Mouse (Mus musculus) intestine, postnatal 0 days (tissue): ENCODE data around the gene Rgma. TPM values are rescaled to one million over a fixed set of nuclear protein-coding genes. Genes with fewer than 3 reads are reported as not detected.

Experiments used
- ATAC-seq: fragments of 200-750 bp; cut with Nextera tagmentation; 2 replicates; pipeline ENCODE4 v1.8.0; 2017; ENCODE audit warnings: mild to moderate bottlenecking, moderate TSS enrichment, moderate library complexity
- H3K27ac ChIP-seq: fragments of 300-500 bp; sonication (generic); 2 replicates; pipeline ENCODE4 v1.5.1; 2014; ENCODE audit warnings: mild to moderate bottlenecking, low read depth, low read length, moderate library complexity
- H3K27me3 ChIP-seq: fragments of 300-500 bp; sonication (generic); replicated peaks from 2 replicates; pipeline ENCODE4 v1.6.1; 2014; ENCODE audit warnings: low read length, mixed read lengths; ENCODE audit not compliant: control insufficient read depth, insufficient read depth
- H3K36me3 ChIP-seq: fragments of 300-500 bp; sonication (generic); 2 replicates; pipeline ENCODE4 v1.6.1; 2014; ENCODE audit warnings: mild to moderate bottlenecking, moderate library complexity; ENCODE audit not compliant: control insufficient read depth, insufficient read depth
- H3K4me1 ChIP-seq: fragments of 300-500 bp; sonication (generic); replicated peaks from 2 replicates; pipeline ENCODE4 v1.6.1; 2014; ENCODE audit warnings: antibody characterized with exemption, low read length, mixed read lengths; ENCODE audit not compliant: control insufficient read depth, insufficient read depth
- H3K4me2 ChIP-seq: fragments of 300-500 bp; sonication (generic); replicated peaks from 2 replicates; pipeline ENCODE4 v1.6.1; 2014; ENCODE audit warnings: low read depth, mild to moderate bottlenecking, moderate library complexity
- H3K4me3 ChIP-seq: fragments of 300-500 bp; sonication (generic); 2 replicates; pipeline ENCODE4 v1.5.1; 2014; ENCODE audit warnings: low read depth, low read length
- H3K9ac ChIP-seq: fragments of 300-500 bp; sonication (generic); 2 replicates; pipeline ENCODE4 v1.6.1; 2014; ENCODE audit warnings: mild to moderate bottlenecking, low read depth, low read length
- H3K9me3 ChIP-seq: fragments of 300-500 bp; sonication (generic); 2 replicates; pipeline ENCODE4 v1.6.1; 2016; ENCODE audit warnings: mixed run types; ENCODE audit not compliant: control insufficient read depth
- CTCF ChIP-seq: sonication (generic); IDR thresholded peaks from 2 replicates; pipeline ENCODE4 v1.5.1; 2016; ENCODE audit warnings: low read depth, mild to moderate bottlenecking, control low read depth, antibody characterized with exemption, moderate library complexity
- WGBS: fragments of 180-500 bp; shearing (Covaris S2); extraction: QIAGEN DNeasy Blood & Tissue Kit; methylation state at CpG from one replicate; pipeline ENCODE4 v1.1.7; 2014; 5-methylcytosine and 5-hydroxymethylcytosine counted together
- polyA plus RNA-seq: library from polyadenylated mRNA; unstranded; fragments of >200 nt; fragmentation: Nextera tagmentation; extraction: Ambion mirVana; gene quantifications from 2 replicates; pipeline ENCODE4 v1.2.1, GENCODE M21; 2015

Gene Rgma
- polyA plus RNA-seq, 1 experiment from 2014 or later, result 4.9 TPM

DNA sequence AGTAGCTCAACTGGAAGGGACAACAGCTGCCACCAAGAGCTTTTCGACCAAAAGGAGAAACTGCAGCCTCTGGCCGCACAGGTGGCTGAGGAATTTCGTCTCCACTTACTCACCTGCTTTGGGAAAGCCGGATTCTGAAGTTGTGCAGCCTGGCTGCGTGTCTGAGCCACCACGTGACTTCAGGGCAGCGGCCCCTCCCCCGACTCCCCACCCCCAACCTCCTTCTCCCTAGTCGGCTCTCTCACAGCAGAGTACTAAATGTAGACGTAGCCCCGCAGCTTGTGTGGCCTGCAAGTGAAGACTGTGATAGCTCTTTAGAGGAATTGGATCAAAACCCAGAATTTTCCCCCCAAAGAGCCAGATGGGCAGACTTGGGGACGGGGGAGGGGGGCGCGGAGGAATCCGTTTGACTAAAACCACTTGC lies 14.6 kb downstream of the Rgma start:
- Histone ChIP-seq H3K4me1 (no peaks in the 10 kb centered on the region), H3K9ac (no peak overlapping the region), H3K9me3 (no peaks in the 10 kb centered on the region), H3K27ac (no peak overlapping the region), H3K27me3 (peaks cover 23% of the 10 kb centered on the region), H3K4me2 (peak overlapping the region; percentile 75), H3K36me3 (no peaks in the 10 kb centered on the region), H3K4me3 (no peak overlapping the region)
- no peak for TF ChIP-seq CTCF
- 7% methylated on average over 15 of the region's 15 CpGs for WGBS
- ATAC-seq, result no peak

DNA sequence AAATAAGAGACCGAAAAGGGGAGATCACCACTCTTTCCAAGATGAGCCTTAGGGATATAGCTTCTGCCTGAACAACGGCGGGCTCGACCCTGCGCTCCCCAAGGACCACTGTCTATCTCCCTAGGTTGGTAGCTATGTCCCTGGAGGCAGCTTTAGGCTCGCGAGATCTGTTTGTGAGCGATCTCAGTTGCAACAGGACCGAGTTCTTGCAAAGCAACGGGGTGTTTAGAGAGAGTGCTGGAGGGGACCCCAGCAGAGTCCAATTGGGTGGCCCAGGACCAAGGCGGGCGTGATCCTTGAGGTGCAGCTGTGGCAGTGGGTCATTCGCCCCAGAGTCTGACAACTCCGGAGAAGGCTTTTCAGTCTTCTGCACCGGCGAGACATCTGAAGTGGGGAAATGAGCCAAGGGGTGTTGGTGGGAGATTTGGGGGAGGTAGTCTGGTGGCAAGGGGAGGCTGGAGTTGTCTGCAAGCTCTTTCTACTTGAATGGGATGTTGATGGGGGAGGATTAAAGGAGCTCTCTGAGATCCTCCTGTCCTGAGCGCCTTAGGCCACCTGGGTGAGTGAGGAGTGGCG lies 15.2 kb downstream of the Rgma start:
- Histone ChIP-seq H3K36me3 (no peaks in the 10 kb centered on the region), H3K4me2 (peak overlapping the region; percentile 75), H3K4me3 (peak overlapping the region; percentile 57), H3K27ac (0 out of 2 replicates have a peak overlapping the region, but pooled peaks have one; percentile 15), H3K9ac (no peak overlapping the region), H3K4me1 (no peaks in the 10 kb centered on the region), H3K9me3 (no peaks in the 10 kb centered on the region), H3K27me3 (peaks cover 23% of the 10 kb centered on the region)
- TF ChIP-seq CTCF, result no peak
- no peak for ATAC-seq
- 15% methylated on average over 18 of the region's 18 CpGs for whole genome bisulfite sequencing

DNA sequence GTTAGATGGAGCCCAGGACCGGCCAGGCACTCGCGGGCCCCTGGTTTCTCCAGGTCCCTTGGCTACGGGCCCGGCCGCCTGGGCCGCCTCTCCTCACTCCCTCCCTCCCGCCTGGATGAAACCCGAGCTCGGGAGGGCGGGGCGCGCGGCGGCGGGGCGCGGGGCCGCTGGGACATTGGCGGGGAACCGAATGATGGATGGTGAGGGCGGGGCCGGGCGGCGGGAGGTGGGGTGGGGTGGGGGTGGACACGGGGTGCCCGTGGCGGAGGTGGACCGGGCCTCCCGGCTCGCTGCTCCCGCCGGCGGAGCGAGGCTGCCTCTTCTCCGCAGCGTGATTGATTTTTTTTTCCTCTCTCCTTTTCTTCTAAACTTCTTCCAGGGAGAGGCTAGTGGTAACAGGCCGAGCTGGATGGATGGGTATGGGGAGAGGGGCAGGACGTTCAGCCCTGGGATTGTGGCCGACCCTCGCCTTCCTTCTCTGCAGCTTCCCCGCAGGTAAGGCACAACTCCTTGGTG lies 15.8 kb downstream of the Rgma start:
- 0% methylated on average over 25 of the region's 42 CpGs for WGBS
- ATAC-seq, result peak; percentile 80
- Histone ChIP-seq H3K27ac (peak overlapping the region; percentile 50; the same call in 1 of the 2 replicates), H3K36me3 (no peaks in the 10 kb centered on the region), H3K9me3 (no peaks in the 10 kb centered on the region), H3K27me3 (peaks cover 23% of the 10 kb centered on the region), H3K4me1 (no peaks in the 10 kb centered on the region), H3K4me2 (peak overlapping the region; percentile 75), H3K4me3 (peak overlapping the region; percentile 57), H3K9ac (peak overlapping the region; percentile 45)
- TF ChIP-seq CTCF, result no peak

DNA sequence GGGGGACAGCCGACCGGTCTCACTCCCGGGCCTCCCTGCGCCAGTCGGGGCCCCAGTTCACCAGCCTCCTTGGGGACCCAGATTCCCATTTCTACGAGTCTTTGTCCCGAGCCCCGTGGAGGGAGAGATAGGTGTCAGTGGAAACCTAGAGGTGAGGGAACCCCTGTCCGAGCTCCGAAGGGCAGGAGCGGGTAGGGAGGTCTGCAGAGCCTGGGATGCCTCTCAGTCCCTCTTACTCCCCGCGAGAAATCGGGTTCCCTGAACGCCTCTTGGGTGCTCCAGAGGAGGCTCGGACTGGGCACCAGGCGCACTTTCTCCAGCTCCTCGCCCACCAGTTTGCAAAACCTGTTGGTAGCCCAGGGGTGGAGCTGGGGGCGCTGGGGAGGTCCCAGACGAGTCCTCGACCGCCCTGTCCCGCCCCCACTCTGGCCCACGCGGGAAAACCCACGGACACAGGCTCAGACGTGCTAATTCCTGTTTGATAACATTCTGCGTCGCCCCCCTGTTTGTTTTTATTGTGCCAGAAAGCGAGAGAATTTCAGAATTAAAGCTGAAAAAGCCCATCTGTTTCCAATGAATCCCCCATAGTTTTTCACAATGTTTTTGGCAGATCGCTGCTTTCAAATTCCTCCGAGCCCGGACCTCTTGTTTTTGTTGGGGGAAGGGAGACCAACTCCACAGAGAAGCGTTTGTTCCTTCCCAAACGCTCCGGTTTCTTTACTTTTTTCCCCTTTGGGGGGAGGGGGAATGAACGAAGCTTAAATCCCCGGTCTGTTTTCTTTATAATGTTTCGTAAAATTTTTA lies 16.4 kb downstream of the Rgma start:
- Histone ChIP-seq H3K4me1 (no peaks in the 10 kb centered on the region), H3K4me3 (peak overlapping the region; percentile 57), H3K27me3 (peaks cover 27% of the 10 kb centered on the region), H3K4me2 (peak overlapping the region; percentile 75), H3K27ac (peak overlapping the region; percentile 50; the same call in 1 of the 2 replicates), H3K36me3 (no peaks in the 10 kb centered on the region), H3K9me3 (no peaks in the 10 kb centered on the region), H3K9ac (peak overlapping the region; percentile 45)
- TF ChIP-seq CTCF, result no peak
- WGBS, result under 1% methylated on average over 39 of the region's 39 CpGs
- ATAC-seq, result no peak

DNA sequence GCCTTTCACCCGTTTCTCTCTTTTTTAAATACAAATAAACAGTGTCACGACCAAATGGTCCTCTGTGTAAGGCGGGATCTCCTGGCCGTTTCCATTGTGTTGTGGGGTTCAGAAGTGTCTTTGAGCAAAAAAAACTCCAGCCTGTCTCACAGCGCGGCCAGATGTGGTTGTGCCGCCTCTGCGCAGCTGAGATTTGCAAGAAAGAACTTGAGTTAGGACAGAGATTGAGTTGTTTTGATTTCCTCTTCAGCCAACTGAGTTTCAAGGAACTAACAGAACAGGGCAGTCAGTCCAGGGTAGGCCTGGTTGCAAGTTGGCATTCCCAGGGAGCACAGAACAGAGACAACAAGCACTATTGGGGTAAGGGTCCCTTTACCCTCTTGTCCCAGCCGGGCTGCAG lies 17.1 kb downstream of the Rgma start:
- Histone ChIP-seq H3K27ac (no peak overlapping the region), H3K4me1 (no peaks in the 10 kb centered on the region), H3K27me3 (peaks cover 32% of the 10 kb centered on the region), H3K9ac (no peak overlapping the region), H3K4me2 (peak overlapping the region; percentile 75), H3K36me3 (no peaks in the 10 kb centered on the region), H3K9me3 (no peaks in the 10 kb centered on the region), H3K4me3 (peak overlapping the region; percentile 57)
- no peak for ATAC-seq
- TF ChIP-seq CTCF, result no peak
- 17% methylated on average over 9 of the region's 9 CpGs for WGBS

DNA sequence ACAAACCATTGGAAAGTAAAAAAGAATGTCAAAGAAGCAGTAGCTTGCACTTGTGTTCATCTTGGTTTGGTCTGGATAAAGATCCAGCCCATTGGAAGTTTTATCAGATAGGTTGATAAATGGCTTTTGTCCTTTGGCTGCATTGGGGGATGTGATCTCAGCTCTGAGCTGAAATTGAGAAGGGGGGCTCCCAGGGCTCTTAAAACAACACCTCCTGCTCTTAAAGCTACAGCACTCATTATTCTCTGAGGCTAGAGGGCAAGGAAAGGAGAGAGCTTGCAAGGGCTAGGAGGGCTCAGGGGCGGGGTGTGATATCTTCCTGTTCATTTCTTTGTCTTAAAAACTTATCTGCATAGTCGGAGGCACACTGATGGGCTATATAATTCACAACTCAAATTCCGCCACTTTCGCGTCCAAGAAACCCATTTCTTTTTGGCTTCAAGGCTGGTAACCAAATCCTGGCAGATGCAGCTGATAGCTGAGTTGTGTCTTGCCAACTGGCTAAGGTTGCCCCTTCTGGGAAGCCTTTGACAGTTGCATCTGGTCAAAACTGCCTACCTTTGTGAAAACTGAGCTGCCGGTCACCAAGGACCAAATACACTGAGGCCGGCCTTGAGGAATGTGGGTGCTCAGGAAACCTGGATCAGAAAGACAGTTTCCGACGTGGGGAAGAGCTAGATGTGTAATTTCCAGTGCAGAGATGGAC lies 18.2 kb downstream of the Rgma start:
- Histone ChIP-seq H3K27ac (no peak overlapping the region), H3K4me1 (no peaks in the 10 kb centered on the region), H3K9me3 (no peaks in the 10 kb centered on the region), H3K27me3 (peaks cover 32% of the 10 kb centered on the region), H3K9ac (no peak overlapping the region), H3K4me2 (peak overlapping the region; percentile 75; the same call in 1 of the 2 replicates), H3K36me3 (no peaks in the 10 kb centered on the region), H3K4me3 (no peak overlapping the region)
- TF ChIP-seq CTCF, result no peak
- 68% methylated on average over 9 of the region's 9 CpGs for WGBS
- ATAC-seq, result no peak
